Mouse (Mus musculus): ENCODE measurements at regions not wholly inside any gene's neighbourhood (a gene's known extent, or its start where the extent isn't known, plus 50 kb on each side); places are given as distances from the start of the nearest gene placed in this dataset.
"Not testable (repeated sequence)": the region's sequence is repeated elsewhere in the genome, so short reads cannot be mapped to it uniquely, and the experiment has no call there.

DNA sequence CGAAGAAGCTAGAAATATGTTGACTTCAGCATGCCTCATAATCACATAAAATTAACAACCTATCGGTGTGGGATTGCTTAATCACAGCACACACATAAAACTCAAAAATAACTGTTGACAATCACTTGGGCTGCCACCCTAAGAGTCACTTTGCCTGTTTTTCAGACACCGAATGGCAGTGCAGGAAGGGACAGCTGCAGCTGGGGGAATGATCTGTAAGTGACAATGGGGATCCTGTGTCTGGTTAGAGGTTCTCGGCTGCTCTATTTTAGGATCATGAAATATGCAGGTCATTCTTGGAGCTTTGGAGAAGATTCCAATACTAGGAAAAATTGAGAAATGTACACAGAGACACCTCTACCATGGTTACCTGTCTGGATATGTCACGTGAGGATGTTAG is 54.4 kb upstream of the Tcf12 start:
- no peak for DNase-seq (ENCODE audit: low read depth, low spot score)

DNA sequence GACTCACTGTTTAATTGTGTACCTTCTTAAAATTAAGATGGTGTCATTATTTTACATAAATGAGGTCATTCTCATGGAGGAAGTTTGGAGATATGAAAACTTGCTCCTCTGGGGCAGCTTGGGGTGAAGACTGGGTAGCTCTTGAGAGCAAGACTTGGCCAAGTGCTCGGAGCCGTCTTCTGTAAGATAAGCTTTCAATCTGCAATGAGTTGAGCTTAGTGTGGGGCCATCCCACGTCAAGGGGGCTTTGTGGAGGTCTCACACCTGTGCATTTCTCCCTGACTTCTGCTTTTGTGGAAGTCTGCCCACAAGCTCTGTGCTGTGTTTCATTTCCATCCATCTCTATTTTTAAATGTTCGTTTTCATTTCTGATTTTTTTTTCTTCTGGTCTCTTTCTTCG is 54.9 kb upstream of the Tcf12 start:
- DNase-seq (ENCODE audit: low read depth, low spot score): no peak

DNA sequence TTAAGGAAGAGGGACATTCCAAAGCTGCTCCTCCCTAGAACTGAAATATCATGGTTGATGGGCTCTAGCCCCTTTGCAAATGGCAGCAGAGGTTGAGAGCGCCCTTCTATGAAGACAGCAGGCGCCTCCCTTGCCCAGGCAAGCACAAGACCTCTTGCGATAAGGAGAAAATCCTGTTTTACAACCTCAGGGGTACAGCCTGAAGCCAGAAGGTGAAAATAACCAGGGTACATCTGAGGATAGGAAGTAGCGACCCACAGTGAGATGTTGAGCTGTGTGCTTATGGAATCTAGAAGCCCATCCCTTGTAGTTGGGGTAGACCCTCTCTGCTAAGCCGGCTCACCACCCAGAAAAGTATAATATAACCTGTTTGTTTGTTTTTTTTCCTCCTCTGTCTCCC is 57.6 kb upstream of the Tcf12 start:
- no peak for DNase-seq (ENCODE audit: low read depth, low spot score)

DNA sequence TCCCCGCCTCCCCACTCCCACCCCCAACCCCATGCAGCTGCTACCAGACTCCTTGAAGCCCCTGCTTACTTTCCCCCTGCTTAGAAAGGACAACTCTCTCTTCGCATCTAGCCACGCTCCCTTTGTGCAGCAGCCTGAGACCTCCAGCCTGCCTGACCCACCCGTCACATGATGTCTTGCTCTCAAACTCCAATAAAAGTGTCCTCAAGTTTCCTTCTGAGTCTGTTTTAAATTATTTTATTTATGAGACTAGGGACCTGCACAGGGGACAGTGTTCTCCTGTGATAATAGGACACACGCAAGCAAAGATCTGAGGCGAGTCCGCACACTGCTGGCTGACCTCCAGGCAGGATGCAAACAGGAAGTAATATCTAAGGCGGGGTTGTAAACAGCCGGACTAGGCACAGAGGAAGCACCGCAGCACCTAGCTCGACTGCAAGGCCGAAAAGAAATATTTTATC is 58.1 kb upstream of the Tcf12 start:
- peak; percentile 26 for DNase-seq (ENCODE audit: low read depth, low spot score)

DNA sequence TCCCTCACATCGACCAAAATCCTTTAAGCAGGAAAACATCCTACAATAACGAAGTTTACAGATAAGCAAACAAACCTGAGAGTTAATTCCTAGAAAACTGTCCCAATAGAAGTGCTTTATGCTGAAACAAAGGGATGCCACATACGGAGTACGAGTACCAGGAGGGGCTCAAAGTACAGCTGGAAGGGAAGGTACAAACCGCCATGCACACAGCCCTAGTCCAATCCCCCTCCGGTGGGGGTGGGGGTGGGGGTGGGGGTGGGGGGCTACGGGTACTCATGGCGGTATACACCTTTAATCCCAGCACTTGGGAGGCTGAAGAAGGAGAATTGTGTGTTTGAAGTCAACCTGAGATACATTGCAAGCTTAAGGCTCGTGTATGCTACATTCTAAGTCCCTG is 58.6 kb upstream of the Tcf12 start:
- no peak for DNase-seq (ENCODE audit: low read depth, low spot score)

DNA sequence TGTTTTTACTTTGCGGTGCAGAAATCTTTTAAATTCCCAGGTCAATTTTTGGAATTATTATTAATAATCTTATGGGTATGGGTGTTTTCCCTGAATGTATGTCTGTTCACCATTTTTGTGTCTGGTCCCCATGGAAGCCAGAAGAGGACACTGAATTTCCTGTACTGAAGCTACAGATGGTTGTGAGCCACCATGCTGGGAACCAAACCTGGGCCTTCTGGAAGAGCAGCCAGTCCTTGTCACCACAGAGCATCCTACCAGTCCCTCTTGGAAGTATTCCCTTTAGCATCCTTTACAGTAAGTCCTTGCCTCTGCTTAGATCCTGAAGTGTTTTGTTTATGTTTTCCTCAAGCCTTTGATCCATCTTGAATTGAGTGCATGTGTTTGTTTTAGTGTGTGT is 60.7 kb upstream of the Tcf12 start:
- DNase-seq (ENCODE audit: low read depth, low spot score): no peak

DNA sequence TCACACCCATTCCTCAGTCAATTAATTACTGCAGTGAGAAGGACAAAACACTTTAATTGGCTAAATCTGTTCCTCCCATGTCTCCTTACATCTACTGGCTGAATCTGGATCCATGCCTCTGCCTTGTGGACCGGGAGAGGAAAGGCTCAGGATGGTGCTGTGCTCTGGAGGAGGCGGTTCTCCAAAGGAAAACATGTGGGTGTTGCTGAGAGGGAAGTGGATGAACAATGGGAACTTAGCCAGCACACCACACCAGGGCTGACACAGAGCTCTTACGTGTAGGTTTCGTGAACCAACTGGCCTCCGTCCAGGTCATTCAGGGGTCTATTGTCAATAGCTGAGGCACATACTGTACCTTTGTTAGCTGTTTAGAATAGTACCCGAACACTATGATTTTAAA is 69.3 kb upstream of the Tcf12 start:
- DNase-seq (ENCODE audit: low read depth, low spot score): no peak

DNA sequence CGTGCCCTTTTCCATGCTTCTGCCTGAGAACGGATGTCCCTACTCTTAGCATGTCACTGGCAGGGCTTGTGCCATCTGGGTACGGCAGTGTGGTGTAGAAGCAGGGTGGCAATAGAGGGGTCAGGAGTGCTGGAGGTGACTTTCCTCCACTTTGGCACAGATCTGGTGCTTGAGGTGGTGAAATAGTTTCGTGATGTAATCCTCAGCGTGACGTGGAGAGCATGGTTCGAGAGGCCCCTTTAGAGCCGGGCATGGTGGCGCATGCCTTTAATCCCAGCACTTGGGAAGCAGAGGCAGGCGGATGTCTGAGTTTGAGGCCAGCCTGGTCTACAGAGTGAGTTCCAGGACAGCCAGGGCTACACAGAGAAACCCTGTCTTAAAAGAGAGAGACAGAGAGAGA is 71.7 kb upstream of the Tcf12 start:
- no peak for DNase-seq (ENCODE audit: low read depth, low spot score)

DNA sequence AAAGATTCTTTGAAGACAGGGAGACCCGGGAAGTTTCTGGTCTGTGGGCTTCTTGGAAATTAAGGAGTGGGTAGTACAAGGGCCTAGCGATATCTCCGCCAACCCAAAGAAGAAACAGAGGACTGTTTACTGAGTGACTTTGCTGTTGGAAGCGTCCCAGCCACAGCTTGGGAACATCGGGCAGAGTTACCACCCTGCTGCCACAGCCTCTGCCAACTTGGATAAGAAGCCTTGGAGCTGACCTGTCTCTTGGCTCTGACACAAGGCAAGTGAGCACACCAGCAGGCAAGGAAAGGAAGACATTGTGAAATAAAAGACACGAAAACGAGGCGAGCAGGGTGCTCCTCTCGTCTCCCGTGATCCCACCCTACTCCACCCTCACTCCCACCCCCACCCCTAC is 72.3 kb upstream of the Tcf12 start:
- DNase-seq (ENCODE audit: low read depth, low spot score): no peak

DNA sequence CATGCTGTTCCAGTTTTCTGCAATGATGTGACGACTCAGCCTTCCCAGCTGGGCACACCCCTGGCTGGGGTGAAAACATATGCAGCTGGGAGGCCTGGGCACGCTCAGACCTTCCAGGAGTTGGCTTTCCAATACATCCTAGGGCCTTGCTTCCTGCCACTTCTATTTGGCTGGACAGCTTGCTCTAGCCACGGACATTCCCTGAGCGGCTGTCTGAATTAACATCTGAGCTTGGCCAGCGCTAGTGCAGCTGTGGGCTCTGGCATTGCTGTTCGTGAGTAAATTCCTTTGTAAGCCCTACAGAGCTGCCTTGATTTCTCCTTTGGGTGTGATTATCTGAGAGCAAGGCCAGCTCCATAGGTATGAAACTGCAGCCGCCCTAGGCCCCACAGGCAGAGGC is 78.2 kb upstream of the Tcf12 start:
- no peak for DNase-seq (ENCODE audit: low read depth, low spot score)

DNA sequence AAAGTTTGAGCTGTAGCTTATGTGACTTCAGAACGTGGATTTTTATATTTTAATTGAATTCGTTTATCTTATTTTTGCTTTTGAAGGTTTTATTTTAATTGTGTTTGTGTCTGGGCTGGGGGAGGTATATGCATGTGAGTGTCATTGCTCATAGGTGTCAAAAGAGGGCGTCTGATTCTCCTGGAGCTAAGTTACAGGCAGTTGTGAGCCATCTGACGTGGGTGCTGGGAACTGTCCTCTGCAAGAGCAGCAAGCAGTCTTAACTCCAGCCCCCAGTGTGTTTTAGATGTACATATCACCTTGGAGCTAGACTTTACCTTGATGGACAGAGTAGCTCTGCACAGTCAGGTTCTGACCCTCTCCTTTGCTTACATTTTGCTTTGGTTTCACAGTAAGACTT is 79.0 kb upstream of the Tcf12 start:
- DNase-seq (ENCODE audit: low read depth, low spot score): no peak

DNA sequence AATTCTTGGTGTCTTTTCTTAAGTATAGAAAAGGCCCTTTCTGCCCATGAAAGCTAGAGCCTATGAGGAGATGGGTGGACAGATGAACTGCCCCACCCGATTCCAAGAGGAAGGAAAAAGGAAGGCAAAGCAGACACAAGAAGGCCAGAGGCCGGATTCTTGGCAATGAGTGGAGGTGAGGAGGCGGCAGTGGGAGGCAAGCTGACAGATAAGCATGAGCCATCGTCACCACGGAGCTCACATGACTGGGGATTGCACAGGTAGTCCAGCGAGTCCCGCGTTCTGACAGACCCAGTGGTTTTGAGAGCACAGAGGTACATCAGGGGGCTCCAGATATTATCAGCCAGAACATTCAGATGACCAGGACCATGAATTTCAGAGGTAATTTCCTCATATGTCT is 79.4 kb upstream of the Tcf12 start:
- no peak for DNase-seq (ENCODE audit: low read depth, low spot score)

DNA sequence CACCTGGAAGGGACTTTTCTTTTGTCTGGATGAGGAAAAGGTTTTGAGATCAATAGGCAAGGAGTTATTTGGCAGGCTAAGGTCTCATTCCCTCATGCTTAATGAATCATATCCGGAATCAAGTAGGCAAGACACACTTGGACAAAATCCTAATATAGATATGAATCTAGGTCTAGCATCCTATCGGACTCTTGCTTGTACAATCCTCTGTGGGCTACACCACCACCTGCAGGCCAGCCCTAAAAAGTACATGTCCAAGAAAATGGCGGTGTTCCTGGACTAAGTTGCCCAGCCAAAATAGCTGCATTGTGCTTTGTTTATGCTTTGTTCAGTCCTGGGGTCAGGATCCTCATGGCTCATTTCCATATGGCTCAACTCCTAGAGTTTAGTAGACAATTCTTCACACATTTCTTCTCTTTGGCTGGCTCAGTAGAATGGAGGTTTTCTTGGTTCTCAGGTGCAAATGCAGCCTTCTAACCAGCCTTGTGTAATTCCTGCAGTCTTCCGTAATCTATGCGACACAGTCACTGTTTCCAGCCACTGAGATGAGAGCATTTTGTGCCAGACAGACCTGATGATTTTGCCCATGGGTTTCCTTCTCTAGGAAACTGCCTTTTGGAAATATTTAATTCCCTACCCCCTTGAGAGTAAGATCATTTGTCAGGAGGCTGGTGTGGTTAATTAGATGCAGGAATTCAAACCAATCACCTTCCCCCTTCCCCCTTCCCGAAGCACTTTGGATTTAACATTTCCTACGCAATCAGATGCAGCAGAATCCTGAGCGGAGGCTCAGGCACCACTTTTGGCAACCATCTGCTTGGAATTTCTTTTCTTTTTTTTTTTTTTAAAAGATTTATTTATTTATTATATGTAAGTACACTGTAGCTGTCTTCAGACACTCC is 80.6 kb upstream of the Tcf12 start:
- DNase-seq (ENCODE audit: low read depth, low spot score): no peak

DNA sequence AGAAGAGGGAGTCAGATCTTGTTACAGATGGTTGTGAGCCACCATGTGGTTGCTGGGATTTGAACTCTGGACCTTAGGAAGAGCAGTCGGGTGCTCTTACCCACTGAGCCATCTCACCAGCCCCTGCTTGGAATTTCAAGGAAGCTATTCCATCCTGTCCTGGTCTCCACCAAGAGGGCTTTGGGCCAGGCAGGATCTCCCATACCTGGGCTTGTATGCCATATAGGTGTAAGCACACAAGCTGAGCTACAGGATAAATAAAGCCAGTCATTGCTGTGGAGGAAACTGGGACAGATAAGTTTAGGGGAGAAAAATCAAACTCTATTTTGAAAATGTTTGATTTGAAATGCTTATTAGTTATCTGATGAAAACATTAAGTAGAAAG is 81.3 kb upstream of the Tcf12 start:
- DNase-seq (ENCODE audit: low read depth, low spot score): not testable (repeated sequence)

DNA sequence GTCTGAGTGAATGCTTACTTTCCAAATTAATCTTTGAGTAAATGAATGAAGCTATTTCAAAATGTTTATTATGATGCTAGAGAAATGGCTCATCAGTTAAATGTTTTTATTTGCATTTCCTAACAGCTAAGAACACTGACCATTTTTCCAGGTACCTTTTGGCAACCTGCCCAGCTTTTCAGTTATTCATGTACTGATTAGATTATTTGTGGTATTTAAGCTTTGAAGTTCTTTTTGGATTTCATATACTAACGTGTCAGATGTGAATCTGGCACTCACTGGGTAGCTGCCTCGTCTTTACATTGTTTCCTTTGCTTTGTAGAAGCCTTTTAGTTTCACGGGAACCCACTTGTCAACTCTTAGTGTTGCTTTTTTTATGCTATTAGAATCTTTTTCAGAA is 79.3 kb upstream of the Zfp280d start:
- no peak for DNase-seq (ENCODE audit: low read depth, low spot score)

DNA sequence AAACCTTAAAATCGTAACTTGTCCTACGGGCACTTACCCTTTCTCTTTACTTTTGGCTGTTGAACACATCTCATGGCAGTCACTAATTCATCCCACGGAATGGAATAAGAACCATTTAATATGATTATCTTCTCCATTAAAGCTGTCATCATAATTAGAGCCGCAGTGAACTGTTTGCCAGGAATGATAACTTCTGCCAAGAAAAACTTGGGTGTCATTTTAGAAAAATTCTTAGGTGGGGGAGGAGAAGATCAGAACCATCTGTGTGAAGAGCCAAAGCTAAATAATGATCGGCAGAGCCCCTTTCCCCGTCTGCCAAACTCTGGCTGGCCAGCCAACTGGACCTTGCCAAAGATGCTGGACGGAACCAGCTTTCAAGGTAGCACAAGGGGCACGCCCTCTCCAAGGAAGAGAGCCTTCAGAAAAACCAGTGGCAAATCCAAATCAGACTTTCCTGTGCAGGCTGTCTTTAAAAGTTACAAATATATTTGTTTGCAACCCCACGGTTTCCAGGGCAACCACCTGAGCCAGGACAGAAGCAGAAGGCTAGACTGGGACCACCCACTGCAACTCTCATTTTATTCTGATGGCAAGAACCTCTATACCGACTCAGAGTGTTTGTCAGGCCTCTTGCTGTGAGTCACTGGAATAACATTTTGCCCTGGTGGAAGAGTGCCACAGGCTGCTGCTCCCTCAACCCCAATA is 77.9 kb upstream of the Zfp280d start:
- DNase-seq (ENCODE audit: low read depth, low spot score): no peak

DNA sequence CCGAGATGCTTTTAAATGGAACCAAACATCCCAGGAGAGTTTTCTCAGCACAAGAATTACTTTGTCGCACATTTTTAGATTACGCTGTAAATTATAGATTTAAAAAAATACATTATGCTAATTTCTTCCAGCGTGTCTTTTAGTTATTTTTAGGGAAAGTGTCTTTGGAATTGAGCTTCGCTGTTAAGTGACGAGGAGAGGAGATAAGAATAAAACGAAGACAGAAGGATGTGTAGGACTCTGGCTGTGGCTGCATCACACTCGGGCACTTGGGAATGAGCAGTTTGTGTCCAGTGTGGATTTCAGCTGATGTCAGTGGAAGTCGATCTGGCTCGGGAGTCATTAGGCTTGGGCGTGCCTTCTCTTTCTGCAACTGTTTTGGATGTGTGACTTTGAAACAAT is 77.3 kb upstream of the Zfp280d start:
- no peak for DNase-seq (ENCODE audit: low read depth, low spot score)

DNA sequence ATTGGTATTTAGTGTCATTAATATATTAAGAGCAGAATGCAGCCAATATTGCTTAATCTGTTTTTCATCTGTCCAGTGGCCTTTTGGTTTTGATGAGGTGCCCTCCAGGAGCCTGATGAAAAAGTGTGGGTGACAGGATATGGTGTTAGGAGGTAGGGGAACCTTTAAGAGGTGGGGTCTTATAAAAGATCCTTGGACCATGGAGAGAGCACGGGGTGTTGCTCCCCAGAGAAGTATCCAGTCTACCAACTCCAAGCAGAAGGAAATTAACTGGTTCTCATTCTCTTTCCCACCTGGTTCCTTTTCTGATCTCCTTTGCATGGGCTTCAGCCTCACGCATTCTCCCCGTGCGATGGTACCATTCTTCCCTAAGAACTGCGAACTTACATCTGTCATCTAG is 75.7 kb upstream of the Zfp280d start:
- no peak for DNase-seq (ENCODE audit: low read depth, low spot score)

DNA sequence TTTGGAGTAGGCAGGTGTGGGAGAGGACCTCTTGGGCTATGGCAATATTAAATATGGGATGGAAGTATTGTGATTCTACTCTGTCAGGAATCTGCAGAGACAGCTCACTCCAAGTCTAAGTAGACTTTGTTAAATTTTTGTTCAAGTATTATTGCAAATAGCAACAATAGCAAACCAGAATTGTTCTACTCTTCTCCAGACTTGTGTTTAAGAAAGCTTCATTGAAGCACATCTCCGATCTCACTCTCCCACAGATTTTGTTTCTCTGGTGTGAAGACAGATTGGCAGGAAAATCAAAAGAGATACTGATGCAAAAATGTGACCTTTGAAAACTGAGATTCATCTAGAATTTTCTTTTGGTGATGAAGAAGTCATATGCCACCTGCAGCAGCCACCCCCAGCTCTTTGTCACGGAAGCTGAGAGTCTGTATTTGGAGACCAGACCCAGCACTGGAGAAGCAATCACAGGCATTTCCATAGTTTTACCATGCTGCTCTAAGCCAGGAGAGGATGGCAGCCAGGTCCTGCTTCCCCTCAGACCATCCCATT is 70.2 kb upstream of the Zfp280d start:
- no peak for DNase-seq (ENCODE audit: low read depth, low spot score)

DNA sequence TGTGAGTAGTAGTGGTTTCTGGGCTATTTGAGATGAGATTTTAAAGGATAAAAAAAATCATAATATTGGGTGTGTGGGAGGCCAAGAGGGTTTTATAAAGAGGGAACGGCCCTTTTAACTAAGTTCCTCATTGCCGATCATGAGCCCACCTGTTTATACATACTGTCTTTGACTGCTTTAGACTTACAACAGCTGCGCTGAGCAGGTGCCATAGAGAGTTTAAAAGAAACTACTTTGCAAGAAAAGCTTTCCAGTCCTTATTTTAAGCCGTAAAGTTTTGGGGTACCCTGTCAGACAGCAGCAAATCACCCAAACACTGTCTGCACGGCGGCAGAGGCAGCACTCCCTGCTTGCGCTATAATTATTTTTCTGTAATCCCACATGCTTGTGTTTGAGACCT is 68.8 kb upstream of the Zfp280d start:
- DNase-seq (ENCODE audit: low read depth, low spot score): no peak

DNA sequence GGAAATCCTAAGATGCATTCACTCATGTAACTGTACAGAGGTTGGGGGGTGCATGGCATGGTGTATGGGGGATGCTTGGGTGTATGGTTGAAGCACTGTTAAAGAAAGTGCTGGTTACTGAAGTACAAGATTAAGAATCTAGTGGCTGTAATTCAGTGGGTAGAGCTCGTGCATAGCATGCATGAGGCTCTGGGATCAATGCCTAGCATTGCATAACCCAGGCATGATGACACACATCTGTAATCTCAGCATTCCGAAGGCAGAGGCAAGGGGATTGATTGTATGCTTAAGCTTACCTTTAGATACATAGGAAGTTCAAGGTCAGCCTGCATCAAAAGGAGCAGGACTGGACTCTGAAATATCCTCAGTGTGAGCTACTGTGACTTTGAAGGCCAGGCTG is 67.7 kb upstream of the Zfp280d start:
- no peak for DNase-seq (ENCODE audit: low read depth, low spot score)

DNA sequence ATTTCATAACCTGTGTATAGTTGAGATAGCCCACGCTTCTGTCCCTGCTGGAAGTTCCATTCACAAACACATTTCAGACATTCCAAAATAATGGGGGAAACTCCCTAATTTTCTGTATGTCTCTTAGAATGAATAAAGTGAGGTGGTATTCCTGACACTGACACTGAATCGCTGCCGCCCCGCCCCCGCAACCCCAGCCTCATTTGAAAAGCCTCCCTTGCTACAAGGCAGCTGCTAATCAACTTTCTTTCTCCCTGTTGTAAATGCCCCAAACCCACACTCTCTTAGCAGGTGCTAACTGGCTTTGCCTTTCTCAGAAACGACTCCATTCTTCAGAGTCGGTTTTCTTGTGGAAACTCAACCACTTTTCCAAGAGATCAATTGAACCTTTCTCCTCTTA is 66.4 kb upstream of the Zfp280d start:
- DNase-seq (ENCODE audit: low read depth, low spot score): no peak

Measured in embryo, embryonic 11.5 days (tissue).